Mouse (Mus musculus): Measurements from ENCODE around the gene Ubb. TPM values are rescaled to one million over a fixed set of nuclear protein-coding genes. Genes with fewer than 3 reads are reported as not detected.

Ubb gene
- polyA plus RNA-seq, 1 experiment from 2014 or later: 4,809 TPM

- H3K4me2 ChIP-seq (ENCODE audit: low read length): no peak overlapping the region
- WGBS: 20% methylated on average over 2 of the region's 2 CpGs
- no peak for ATAC-seq
- no peaks in the 10 kb centered on the region for H3K36me3 ChIP-seq (ENCODE audit: control insufficient read depth, insufficient read depth, low read length)
- H3K27ac ChIP-seq (ENCODE audit: low read length): 0 out of 2 replicates have a peak overlapping the region, but pooled peaks have one; percentile 26
- no peaks in the 10 kb centered on the region for H3K27me3 ChIP-seq (ENCODE audit: control insufficient read depth, insufficient read depth, low read depth, low read length)
- no peak overlapping the region for H3K4me3 ChIP-seq (ENCODE audit: low read depth, low read length)
- no peaks in the 10 kb centered on the region; the same call in 1 of the 2 replicates for H3K4me1 ChIP-seq (ENCODE audit: control insufficient read depth, insufficient read depth, low read length)
- H3K9ac ChIP-seq (ENCODE audit: low read depth, low read length): no peak overlapping the region
- no peaks in the 10 kb centered on the region for H3K9me3 ChIP-seq (replicated peaks; ENCODE audit: control insufficient read depth, low read length, poor library complexity, severe bottlenecking)
Measured at GRCm38 (mm10) chr11:62518991-62519390, 32.0 kb upstream of the Ubb start.

GRCm38 (mm10) chr11:62522283-62522682, 28.7 kb upstream of the Ubb start:
- ATAC-seq: no peak
- no peaks in the 10 kb centered on the region for H3K27me3 ChIP-seq (ENCODE audit: control insufficient read depth, insufficient read depth, low read depth, low read length)
- whole genome bisulfite sequencing: 64% methylated on average over 2 of the region's 2 CpGs
- no peak overlapping the region for H3K27ac ChIP-seq (ENCODE audit: low read length)
- H3K4me1 ChIP-seq (ENCODE audit: control insufficient read depth, insufficient read depth, low read length): no peaks in the 10 kb centered on the region; the same call in 1 of the 2 replicates
- H3K36me3 ChIP-seq (ENCODE audit: control insufficient read depth, insufficient read depth, low read length): peaks cover 4% of the 10 kb centered on the region; the same call in 1 of the 2 replicates
- H3K4me2 ChIP-seq (ENCODE audit: low read length): no peak overlapping the region
- no peak overlapping the region for H3K9ac ChIP-seq (ENCODE audit: low read depth, low read length)
- no peak overlapping the region for H3K4me3 ChIP-seq (ENCODE audit: low read depth, low read length)
- no peaks in the 10 kb centered on the region for H3K9me3 ChIP-seq (replicated peaks; ENCODE audit: control insufficient read depth, low read length, poor library complexity, severe bottlenecking)

- Histone ChIP-seq H3K9me3 (replicated peaks; ENCODE audit: control insufficient read depth, low read length, poor library complexity, severe bottlenecking) (no peaks in the 10 kb centered on the region), H3K4me3 (ENCODE audit: low read depth, low read length) (no peak overlapping the region), H3K27me3 (ENCODE audit: control insufficient read depth, insufficient read depth, low read depth, low read length) (no peaks in the 10 kb centered on the region), H3K36me3 (ENCODE audit: control insufficient read depth, insufficient read depth, low read length) (peaks cover 6% of the 10 kb centered on the region; the same call in 1 of the 2 replicates), H3K4me1 (ENCODE audit: control insufficient read depth, insufficient read depth, low read length) (peaks cover 15% of the 10 kb centered on the region), H3K4me2 (ENCODE audit: low read length) (peak overlapping the region; percentile 86), H3K27ac (ENCODE audit: low read length) (no peak overlapping the region), H3K9ac (ENCODE audit: low read depth, low read length) (0 out of 2 replicates have a peak overlapping the region, but pooled peaks have one; percentile 20)
- no peak for ATAC-seq
- WGBS: 84% methylated on average over 8 of the region's 8 CpGs
Measured at GRCm38 (mm10) chr11:62537089-62537488, 13.9 kb upstream of the Ubb start.

- Histone ChIP-seq H3K4me3 (ENCODE audit: low read depth, low read length) (peak overlapping the region; percentile 86), H3K36me3 (ENCODE audit: control insufficient read depth, insufficient read depth, low read length) (peaks cover 3% of the 10 kb centered on the region; the same call in 1 of the 2 replicates), H3K9ac (ENCODE audit: low read depth, low read length) (peak overlapping the region; percentile 47), H3K27ac (ENCODE audit: low read length) (no peak overlapping the region), H3K4me2 (ENCODE audit: low read length) (peak overlapping the region; percentile 86), H3K9me3 (replicated peaks; ENCODE audit: control insufficient read depth, low read length, poor library complexity, severe bottlenecking) (no peaks in the 10 kb centered on the region), H3K4me1 (ENCODE audit: control insufficient read depth, insufficient read depth, low read length) (peaks cover 15% of the 10 kb centered on the region), H3K27me3 (ENCODE audit: control insufficient read depth, insufficient read depth, low read depth, low read length) (no peaks in the 10 kb centered on the region)
- WGBS: 17% methylated on average over 7 of the region's 7 CpGs
- 0 out of 2 replicates have a peak, but pooled peaks have one; percentile 41 for ATAC-seq
Measured at GRCm38 (mm10) chr11:62537590-62537989, 13.4 kb upstream of the Ubb start.

- H3K9me3 ChIP-seq (replicated peaks; ENCODE audit: control insufficient read depth, low read length, poor library complexity, severe bottlenecking): no peaks in the 10 kb centered on the region
- no peaks in the 10 kb centered on the region for H3K27me3 ChIP-seq (ENCODE audit: control insufficient read depth, insufficient read depth, low read depth, low read length)
- peak overlapping the region; percentile 88 for H3K27ac ChIP-seq (ENCODE audit: low read length)
- H3K9ac ChIP-seq (ENCODE audit: low read depth, low read length): peak overlapping the region; percentile 98
- peak overlapping the region; percentile 86 for H3K4me2 ChIP-seq (ENCODE audit: low read length)
- peaks cover 15% of the 10 kb centered on the region for H3K4me1 ChIP-seq (ENCODE audit: control insufficient read depth, insufficient read depth, low read length)
- peak; percentile 84 for ATAC-seq
- under 1% methylated on average over 72 of the region's 73 CpGs for WGBS
- peak overlapping the region; percentile 86 for H3K4me3 ChIP-seq (ENCODE audit: low read depth, low read length)
- no peaks in the 10 kb centered on the region for H3K36me3 ChIP-seq (ENCODE audit: control insufficient read depth, insufficient read depth, low read length)
Measured at GRCm38 (mm10) chr11:62538321-62539088, 12.5 kb upstream of the Ubb start.

GRCm38 (mm10) chr11:62539089-62539890, 11.7 kb upstream of the Ubb start, which contains the start of gene Cenpv:
Gene Cenpv, minus strand, starts transcription at chr11:62539261.
- Histone ChIP-seq H3K9me3 (replicated peaks; ENCODE audit: control insufficient read depth, low read length, poor library complexity, severe bottlenecking) (no peaks in the 10 kb centered on the region), H3K27me3 (ENCODE audit: control insufficient read depth, insufficient read depth, low read depth, low read length) (no peaks in the 10 kb centered on the region), H3K4me3 (ENCODE audit: low read depth, low read length) (peak within 1 kb of the TSS; percentile 86), H3K27ac (ENCODE audit: low read length) (peak within 1 kb of the TSS; percentile 88), H3K36me3 (ENCODE audit: control insufficient read depth, insufficient read depth, low read length) (no peaks in the 10 kb centered on the region), H3K9ac (ENCODE audit: low read depth, low read length) (peak within 1 kb of the TSS; percentile 98), H3K4me2 (ENCODE audit: low read length) (peak within 1 kb of the TSS; percentile 86), H3K4me1 (ENCODE audit: control insufficient read depth, insufficient read depth, low read length) (peaks cover 15% of the 10 kb centered on the region)
- WGBS: 7% methylated on average over 33 of the region's 57 CpGs
- peak; percentile 75 for ATAC-seq

- WGBS: 89% methylated on average over 7 of the region's 7 CpGs
- H3K9ac ChIP-seq (ENCODE audit: low read depth, low read length): no peak overlapping the region
- no peak overlapping the region for H3K4me3 ChIP-seq (ENCODE audit: low read depth, low read length)
- no peak for ATAC-seq
- H3K27ac ChIP-seq (ENCODE audit: low read length): no peak overlapping the region
- H3K4me2 ChIP-seq (ENCODE audit: low read length): no peak overlapping the region
- peaks cover 15% of the 10 kb centered on the region for H3K4me1 ChIP-seq (ENCODE audit: control insufficient read depth, insufficient read depth, low read length)
- H3K27me3 ChIP-seq (ENCODE audit: control insufficient read depth, insufficient read depth, low read depth, low read length): no peaks in the 10 kb centered on the region
- no peaks in the 10 kb centered on the region for H3K9me3 ChIP-seq (replicated peaks; ENCODE audit: control insufficient read depth, low read length, poor library complexity, severe bottlenecking)
- no peaks in the 10 kb centered on the region for H3K36me3 ChIP-seq (ENCODE audit: control insufficient read depth, insufficient read depth, low read length)
Measured at GRCm38 (mm10) chr11:62540167-62540566, 10.8 kb upstream of the Ubb start.

GRCm38 (mm10) chr11:62540969-62541368, 10.0 kb upstream of the Ubb start:
- H3K4me3 ChIP-seq (ENCODE audit: low read depth, low read length): no peak overlapping the region
- no peaks in the 10 kb centered on the region for H3K9me3 ChIP-seq (replicated peaks; ENCODE audit: control insufficient read depth, low read length, poor library complexity, severe bottlenecking)
- H3K27ac ChIP-seq (ENCODE audit: low read length): no peak overlapping the region
- H3K9ac ChIP-seq (ENCODE audit: low read depth, low read length): no peak overlapping the region
- WGBS: 60% methylated on average over 2 of the region's 2 CpGs
- no peak for ATAC-seq
- H3K36me3 ChIP-seq (ENCODE audit: control insufficient read depth, insufficient read depth, low read length): no peaks in the 10 kb centered on the region
- peaks cover 13% of the 10 kb centered on the region for H3K4me1 ChIP-seq (ENCODE audit: control insufficient read depth, insufficient read depth, low read length)
- no peak overlapping the region for H3K4me2 ChIP-seq (ENCODE audit: low read length)
- no peaks in the 10 kb centered on the region for H3K27me3 ChIP-seq (ENCODE audit: control insufficient read depth, insufficient read depth, low read depth, low read length)

All from midbrain, embryonic 16.5 days (tissue).